Mouse (Mus musculus) intestine, embryonic 14.5 days (tissue): ENCODE measurements at regions not wholly inside any gene's neighbourhood (a gene's known extent, or its start where the extent isn't known, plus 50 kb on each side); places are given as distances from the start of the nearest gene placed in this dataset.

Experiments
- ATAC-seq: fragments of 200-750 bp; cut with Nextera tagmentation; replicated peaks from 2 replicates; pipeline ENCODE4 v1.8.0; 2017; ENCODE audit warnings: low read depth, moderate number of reproducible peaks, moderate TSS enrichment, moderate library complexity; ENCODE audit not compliant: low FRiP score, low TSS enrichment
- DNase-seq: peaks from one replicate; pipeline ENCODE4 v3.0.0-alpha.2; 2018; ENCODE audit warnings: low spot score
- H3K27ac ChIP-seq: fragments of 300-500 bp; sonication (generic); 2 replicates; pipeline ENCODE4 v1.5.1; 2014; ENCODE audit warnings: low read depth, mild to moderate bottlenecking, control low read depth
- H3K27me3 ChIP-seq: fragments of 300-500 bp; sonication (generic); replicated peaks from 2 replicates; pipeline ENCODE4 v1.6.1; 2014; ENCODE audit warnings: low read length, control low read depth; ENCODE audit not compliant: control insufficient read depth, insufficient read depth
- H3K36me3 ChIP-seq: fragments of 300-500 bp; sonication (generic); 2 replicates; pipeline ENCODE4 v1.6.1; 2014; ENCODE audit warnings: low read length, control low read depth; ENCODE audit not compliant: control insufficient read depth, insufficient read depth
- H3K4me1 ChIP-seq: fragments of 300-500 bp; sonication (generic); replicated peaks from 2 replicates; pipeline ENCODE4 v1.6.1; 2014; ENCODE audit warnings: low read length, control low read depth, mixed read lengths; ENCODE audit not compliant: control insufficient read depth, insufficient read depth
- H3K4me2 ChIP-seq: fragments of 300-500 bp; sonication (generic); 2 replicates; pipeline ENCODE4 v1.6.1; 2014; ENCODE audit warnings: low read length
- H3K4me3 ChIP-seq: fragments of 300-500 bp; sonication (generic); 2 replicates; pipeline ENCODE4 v1.5.1; 2014; ENCODE audit warnings: low read depth, low read length, control low read depth, mixed read lengths
- H3K9ac ChIP-seq: fragments of 300-500 bp; sonication (generic); 2 replicates; pipeline ENCODE4 v1.6.1; 2014; ENCODE audit warnings: mild to moderate bottlenecking, low read length
- H3K9me3 ChIP-seq: fragments of 300-500 bp; sonication (generic); 2 replicates; pipeline ENCODE4 v1.6.1; 2016; ENCODE audit warnings: low read length, control low read depth; ENCODE audit not compliant: control insufficient read depth
- WGBS: fragments of 180-500 bp; shearing (Covaris S2); extraction: QIAGEN DNeasy Blood & Tissue Kit; methylation state at CpG from one replicate; pipeline ENCODE4 v1.1.7; 2014; 5-methylcytosine and 5-hydroxymethylcytosine counted together

GRCm38 (mm10) chr14:45843829-45844228 is 185.9 kb upstream of the Ddhd1 start:
- no peaks in the 10 kb centered on the region for H3K27me3 ChIP-seq
- H3K4me1 ChIP-seq, result no peaks in the 10 kb centered on the region
- no peak overlapping the region for H3K4me2 ChIP-seq
- no peak overlapping the region for H3K27ac ChIP-seq
- no peaks in the 10 kb centered on the region for H3K36me3 ChIP-seq
- no peak overlapping the region for H3K9ac ChIP-seq
- no peak overlapping the region for H3K4me3 ChIP-seq
- 88% methylated on average over 1 of the region's 1 CpGs for WGBS
- no peaks in the 10 kb centered on the region for H3K9me3 ChIP-seq
- ATAC-seq, result no peak
- DNase-seq, result no peak

- no peak overlapping the region for H3K4me2 ChIP-seq
- DNase-seq (no peak), ATAC-seq (no peak)
- H3K36me3 ChIP-seq, result no peaks in the 10 kb centered on the region
- H3K9me3 ChIP-seq, result no peaks in the 10 kb centered on the region
- no peaks in the 10 kb centered on the region for H3K4me1 ChIP-seq
- H3K27ac ChIP-seq, result no peak overlapping the region
- H3K4me3 ChIP-seq, result no peak overlapping the region
- no peak overlapping the region for H3K9ac ChIP-seq
- no peaks in the 10 kb centered on the region for H3K27me3 ChIP-seq
- WGBS, result 71% methylated on average over 8 of the region's 8 CpGs
Measured at GRCm38 (mm10) chr14:45850588-45850987, 192.6 kb upstream of the Ddhd1 start.

- Histone ChIP-seq H3K9ac (no peak overlapping the region), H3K9me3 (no peaks in the 10 kb centered on the region), H3K4me3 (no peak overlapping the region), H3K36me3 (no peaks in the 10 kb centered on the region), H3K27me3 (no peaks in the 10 kb centered on the region), H3K4me2 (peak overlapping the region; percentile 32), H3K27ac (no peak overlapping the region), H3K4me1 (0 out of 2 replicates have a peak, but pooled peaks cover 4% of the 10 kb centered on the region)
- WGBS, result 13% methylated on average over 9 of the region's 9 CpGs
- DNase-seq, result peak; percentile 73
- no peak for ATAC-seq
Measured at GRCm38 (mm10) chr14:45878428-45878827, 220.5 kb upstream of the Ddhd1 start.

GRCm38 (mm10) chr14:45920783-45921182 is 262.8 kb upstream of the Ddhd1 start:
- Histone ChIP-seq H3K9ac (no peak overlapping the region), H3K4me2 (no peak overlapping the region), H3K36me3 (no peaks in the 10 kb centered on the region), H3K27me3 (no peaks in the 10 kb centered on the region), H3K4me3 (no peak overlapping the region), H3K9me3 (no peaks in the 10 kb centered on the region), H3K4me1 (no peaks in the 10 kb centered on the region), H3K27ac (no peak overlapping the region)
- WGBS, result 17% methylated on average over 6 of the region's 6 CpGs
- no peak for ATAC-seq
- no peak for DNase-seq

GRCm38 (mm10) chr14:45943581-45943980 is 285.6 kb upstream of the Ddhd1 start:
- Histone ChIP-seq H3K9ac (no peak overlapping the region), H3K4me2 (no peak overlapping the region), H3K9me3 (no peaks in the 10 kb centered on the region), H3K36me3 (no peaks in the 10 kb centered on the region), H3K27me3 (no peaks in the 10 kb centered on the region), H3K4me3 (no peak overlapping the region), H3K27ac (no peak overlapping the region), H3K4me1 (no peaks in the 10 kb centered on the region)
- DNase-seq, result no peak
- 47% methylated on average over 2 of the region's 2 CpGs for WGBS
- ATAC-seq, result no peak

- 77% methylated on average over 5 of the region's 5 CpGs for WGBS
- no peak for DNase-seq
- Histone ChIP-seq H3K27me3 (no peaks in the 10 kb centered on the region), H3K4me3 (no peak overlapping the region), H3K9ac (no peak overlapping the region), H3K9me3 (no peaks in the 10 kb centered on the region), H3K36me3 (no peaks in the 10 kb centered on the region), H3K4me2 (no peak overlapping the region), H3K4me1 (no peaks in the 10 kb centered on the region), H3K27ac (no peak overlapping the region)
- ATAC-seq, result no peak
Measured at GRCm38 (mm10) chr14:45944101-45944500, 286.2 kb upstream of the Ddhd1 start.

- WGBS, result 44% methylated on average over 8 of the region's 8 CpGs
- Histone ChIP-seq H3K4me1 (no peaks in the 10 kb centered on the region), H3K4me3 (no peak overlapping the region), H3K36me3 (no peaks in the 10 kb centered on the region), H3K4me2 (no peak overlapping the region), H3K9ac (no peak overlapping the region), H3K27ac (no peak overlapping the region), H3K27me3 (no peaks in the 10 kb centered on the region), H3K9me3 (no peaks in the 10 kb centered on the region)
- no peak for DNase-seq
- no peak for ATAC-seq
Measured at GRCm38 (mm10) chr14:45944506-45944905, 286.6 kb upstream of the Ddhd1 start.

- no peak overlapping the region for H3K4me3 ChIP-seq
- ATAC-seq (no peak), DNase-seq (no peak)
- no peak overlapping the region for H3K27ac ChIP-seq
- H3K9ac ChIP-seq, result no peak overlapping the region
- no peak overlapping the region for H3K4me2 ChIP-seq
- no peaks in the 10 kb centered on the region for H3K4me1 ChIP-seq
- no peaks in the 10 kb centered on the region for H3K27me3 ChIP-seq
- H3K9me3 ChIP-seq, result no peaks in the 10 kb centered on the region
- H3K36me3 ChIP-seq, result no peaks in the 10 kb centered on the region
- WGBS, result 44% methylated on average over 8 of the region's 8 CpGs
Measured at GRCm38 (mm10) chr14:45956624-45957023, 298.7 kb upstream of the Ddhd1 start.

- Histone ChIP-seq H3K9ac (no peak overlapping the region), H3K27ac (no peak overlapping the region), H3K4me1 (no peaks in the 10 kb centered on the region), H3K36me3 (no peaks in the 10 kb centered on the region), H3K9me3 (no peaks in the 10 kb centered on the region), H3K27me3 (no peaks in the 10 kb centered on the region), H3K4me2 (no peak overlapping the region), H3K4me3 (no peak overlapping the region)
- no peak for DNase-seq
- no peak for ATAC-seq
- 90% methylated on average over 4 of the region's 4 CpGs for WGBS
Measured at GRCm38 (mm10) chr14:45962474-45962873, 304.5 kb upstream of the Ddhd1 start.
